Mouse (Mus musculus) ZHBTc4 (cell line): ENCODE data around the gene Ifnz.
A peak's percentile ranks its signal among the peaks of the same experiment; 100 is the strongest.
"Not testable (repeated sequence)": the region's sequence is repeated elsewhere in the genome, so short reads cannot be mapped to it uniquely, and the experiment has no call there.

Experiments used
- DNase-seq: peaks from one replicate; pipeline ENCODE4 v3.0.0-alpha.2; 2011; ENCODE audit warnings: low read depth, low spot score

Gene Ifnz

DNA sequence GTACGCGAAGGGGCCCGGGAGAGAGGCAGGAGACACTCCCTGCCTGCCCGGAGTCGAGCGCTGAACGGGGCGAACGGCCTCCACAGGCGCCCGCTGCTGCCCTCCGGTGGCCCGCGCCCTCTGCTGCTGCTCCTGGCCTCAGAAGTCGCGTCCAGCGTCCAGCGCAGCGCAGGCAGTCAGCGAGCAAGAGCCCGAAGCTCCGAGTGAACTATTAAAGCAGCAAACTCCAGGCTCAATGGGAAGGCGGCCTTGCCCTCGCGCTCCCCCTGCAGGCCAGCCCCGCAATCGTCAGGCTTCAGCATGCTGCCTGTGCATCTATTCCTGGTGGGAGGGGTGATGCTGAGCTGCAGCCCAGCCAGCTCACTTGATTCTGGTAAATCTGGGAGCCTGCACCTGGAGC lies 3.5 kb downstream of the Ifnz start, which contains the start of gene Gm13276:
Gene Gm13276 (plus strand): TSS at position 301 of the 400 bp plus-strand sequence.
- not testable (repeated sequence) for DNase-seq

DNA sequence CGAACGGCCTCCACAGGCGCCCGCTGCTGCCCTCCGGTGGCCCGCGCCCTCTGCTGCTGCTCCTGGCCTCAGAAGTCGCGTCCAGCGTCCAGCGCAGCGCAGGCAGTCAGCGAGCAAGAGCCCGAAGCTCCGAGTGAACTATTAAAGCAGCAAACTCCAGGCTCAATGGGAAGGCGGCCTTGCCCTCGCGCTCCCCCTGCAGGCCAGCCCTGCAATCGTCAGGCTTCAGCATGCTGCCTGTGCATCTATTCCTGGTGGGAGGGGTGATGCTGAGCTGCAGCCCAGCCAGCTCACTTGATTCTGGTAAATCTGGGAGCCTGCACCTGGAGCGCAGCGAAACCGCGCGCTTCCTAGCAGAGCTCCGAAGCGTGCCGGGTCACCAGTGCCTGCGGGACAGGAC lies 6.5 kb downstream of the Ifnz start, which contains the start of gene Gm13277:
Gene Gm13277 (plus strand): TSS at position 231 of the 400 bp plus-strand sequence.
- not testable (repeated sequence) for DNase-seq

DNA sequence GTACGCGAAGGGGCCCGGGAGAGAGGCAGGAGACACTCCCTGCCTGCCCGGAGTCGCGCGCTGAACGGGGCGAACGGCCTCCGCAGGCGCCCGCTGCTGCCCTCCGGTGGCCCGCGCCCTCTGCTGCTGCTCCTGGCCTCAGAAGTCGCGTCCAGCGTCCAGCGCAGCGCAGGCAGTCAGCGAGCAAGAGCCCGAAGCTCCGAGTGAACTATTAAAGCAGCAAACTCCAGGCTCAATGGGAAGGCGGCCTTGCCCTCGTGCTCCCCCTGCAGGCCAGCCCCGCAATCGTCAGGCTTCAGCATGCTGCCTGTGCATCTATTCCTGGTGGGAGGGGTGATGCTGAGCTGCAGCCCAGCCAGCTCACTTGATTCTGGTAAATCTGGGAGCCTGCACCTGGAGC lies 9.3 kb downstream of the Ifnz start, which contains the start of gene Gm13278:
Gene Gm13278 (plus strand): TSS at position 301 of the 400 bp plus-strand sequence.
- DNase-seq: not testable (repeated sequence)

DNA sequence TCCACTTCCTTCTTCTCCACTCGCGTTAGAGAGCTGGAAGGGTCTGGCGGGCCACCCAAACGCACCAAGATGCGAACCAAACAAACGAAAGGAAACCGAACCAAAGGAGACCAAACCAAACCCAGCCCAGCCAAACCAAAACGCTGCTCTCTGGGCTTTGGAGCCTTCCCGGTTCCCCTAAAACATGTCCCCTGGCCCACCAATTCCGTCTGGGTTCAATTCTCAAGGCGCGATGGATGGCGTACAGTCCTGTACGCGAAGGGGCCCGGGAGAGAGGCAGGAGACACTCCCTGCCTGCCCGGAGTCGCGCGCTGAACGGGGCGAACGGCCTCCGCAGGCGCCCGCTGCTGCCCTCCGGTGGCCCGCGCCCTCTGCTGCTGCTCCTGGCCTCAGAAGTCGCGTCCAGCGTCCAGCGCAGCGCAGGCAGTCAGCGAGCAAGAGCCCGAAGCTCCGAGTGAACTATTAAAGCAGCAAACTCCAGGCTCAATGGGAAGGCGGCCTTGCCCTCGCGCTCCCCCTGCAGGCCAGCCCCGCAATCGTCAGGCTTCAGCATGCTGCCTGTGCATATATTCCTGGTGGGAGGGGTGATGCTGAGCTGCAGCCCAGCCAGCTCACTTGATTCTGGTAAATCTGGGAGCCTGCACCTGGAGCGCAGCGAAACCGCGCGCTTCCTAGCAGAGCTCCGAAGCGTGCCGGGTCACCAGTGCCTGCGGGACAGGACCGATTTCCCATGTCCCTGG lies 12.2 kb downstream of the Ifnz start, which contains the start of gene Gm13275:
Gene Gm13275 (plus strand): TSS at position 552 of the 740 bp plus-strand sequence.
- not testable (repeated sequence) for DNase-seq

DNA sequence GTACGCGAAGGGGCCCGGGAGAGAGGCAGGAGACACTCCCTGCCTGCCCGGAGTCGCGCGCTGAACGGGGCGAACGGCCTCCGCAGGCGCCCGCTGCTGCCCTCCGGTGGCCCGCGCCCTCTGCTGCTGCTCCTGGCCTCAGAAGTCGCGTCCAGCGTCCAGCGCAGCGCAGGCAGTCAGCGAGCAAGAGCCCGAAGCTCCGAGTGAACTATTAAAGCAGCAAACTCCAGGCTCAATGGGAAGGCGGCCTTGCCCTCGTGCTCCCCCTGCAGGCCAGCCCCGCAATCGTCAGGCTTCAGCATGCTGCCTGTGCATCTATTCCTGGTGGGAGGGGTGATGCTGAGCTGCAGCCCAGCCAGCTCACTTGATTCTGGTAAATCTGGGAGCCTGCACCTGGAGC lies 15.2 kb downstream of the Ifnz start, which contains the start of gene Gm13279:
Gene Gm13279 (plus strand): TSS at position 301 of the 400 bp plus-strand sequence.
- not testable (repeated sequence) for DNase-seq

DNA sequence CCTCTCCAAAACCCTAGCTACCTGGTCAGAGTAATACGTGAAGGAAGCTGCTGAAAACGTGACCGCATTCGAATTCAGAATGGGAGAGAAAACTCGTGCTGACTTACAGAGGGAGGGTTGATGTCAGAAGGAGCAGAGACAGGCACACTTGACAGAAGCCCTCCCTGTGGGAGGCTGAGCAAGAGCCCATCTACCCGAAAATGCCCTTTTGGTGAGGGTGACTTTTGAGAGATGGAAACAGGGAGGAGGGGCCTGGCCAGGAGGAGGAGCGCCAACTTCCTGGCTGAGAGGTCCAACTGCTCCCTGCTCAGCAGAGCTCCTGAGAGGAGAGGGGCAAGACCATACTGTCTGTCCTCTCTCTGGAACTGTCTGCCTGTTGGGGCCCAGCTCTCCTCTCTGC lies 17.4 kb downstream of the Ifnz start, which contains the start of gene Gm13285:
Gene Gm13285 (plus strand): TSS at position 301 of the 400 bp plus-strand sequence.
- not testable (repeated sequence) for DNase-seq

DNA sequence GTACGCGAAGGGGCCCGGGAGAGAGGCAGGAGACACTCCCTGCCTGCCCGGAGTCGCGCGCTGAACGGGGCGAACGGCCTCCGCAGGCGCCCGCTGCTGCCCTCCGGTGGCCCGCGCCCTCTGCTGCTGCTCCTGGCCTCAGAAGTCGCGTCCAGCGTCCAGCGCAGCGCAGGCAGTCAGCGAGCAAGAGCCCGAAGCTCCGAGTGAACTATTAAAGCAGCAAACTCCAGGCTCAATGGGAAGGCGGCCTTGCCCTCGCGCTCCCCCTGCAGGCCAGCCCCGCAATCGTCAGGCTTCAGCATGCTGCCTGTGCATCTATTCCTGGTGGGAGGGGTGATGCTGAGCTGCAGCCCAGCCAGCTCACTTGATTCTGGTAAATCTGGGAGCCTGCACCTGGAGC lies 21.0 kb downstream of the Ifnz start, which contains the start of gene Gm13287:
Gene Gm13287 (plus strand): TSS at position 301 of the 400 bp plus-strand sequence.
- not testable (repeated sequence) for DNase-seq

DNA sequence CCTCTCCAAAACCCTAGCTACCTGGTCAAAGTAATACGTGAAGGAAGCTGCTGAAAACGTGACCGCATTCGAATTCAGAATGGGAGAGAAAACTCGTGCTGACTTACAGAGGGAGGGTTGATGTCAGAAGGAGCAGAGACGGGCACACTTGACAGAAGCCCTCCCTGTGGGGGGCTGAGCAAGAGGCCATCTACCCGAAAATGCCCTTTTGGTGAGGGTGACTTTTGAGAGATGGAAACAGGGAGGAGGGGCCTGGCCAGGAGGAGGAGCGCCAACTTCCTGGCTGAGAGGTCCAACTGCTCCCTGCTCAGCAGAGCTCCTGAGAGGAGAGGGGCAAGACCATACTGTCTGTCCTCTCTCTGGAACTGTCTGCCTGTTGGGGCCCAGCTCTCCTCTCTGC lies 23.3 kb downstream of the Ifnz start, which contains the start of gene Gm13288:
Gene Gm13288 (plus strand): TSS at position 301 of the 400 bp plus-strand sequence.
- not testable (repeated sequence) for DNase-seq

DNA sequence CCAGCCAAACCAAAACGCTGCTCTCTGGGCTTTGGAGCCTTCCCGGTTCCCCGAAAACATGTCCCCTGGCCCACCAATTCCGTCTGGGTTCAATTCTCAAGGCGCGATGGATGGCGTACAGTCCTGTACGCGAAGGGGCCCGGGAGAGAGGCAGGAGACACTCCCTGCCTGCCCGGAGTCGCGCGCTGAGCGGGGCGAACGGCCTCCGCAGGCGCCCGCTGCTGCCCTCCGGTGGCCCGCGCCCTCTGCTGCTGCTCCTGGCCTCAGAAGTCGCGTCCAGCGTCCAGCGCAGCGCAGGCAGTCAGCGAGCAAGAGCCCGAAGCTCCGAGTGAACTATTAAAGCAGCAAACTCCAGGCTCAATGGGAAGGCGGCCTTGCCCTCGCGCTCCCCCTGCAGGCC lies 23.8 kb downstream of the Ifnz start:
- DNase-seq: not testable (repeated sequence)

DNA sequence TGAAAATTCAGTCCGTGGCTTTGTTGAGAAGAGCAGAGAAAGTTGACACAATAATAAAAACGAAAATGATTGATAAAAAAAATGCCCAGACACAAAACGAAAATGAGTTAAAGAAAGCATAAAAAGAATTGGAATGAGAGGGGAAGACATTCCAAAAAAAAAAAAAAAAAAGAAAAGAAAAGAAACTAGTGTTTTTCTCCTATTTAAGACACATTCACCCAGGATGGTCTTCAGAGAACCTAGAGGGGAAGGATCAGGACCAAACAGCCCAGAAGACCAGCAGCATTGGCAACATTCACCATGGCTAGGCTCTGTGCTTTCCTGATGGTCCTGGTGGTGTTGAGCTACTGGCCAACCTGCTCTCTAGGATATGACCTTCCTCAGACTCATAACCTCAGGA lies 34.0 kb downstream of the Ifnz start, which contains the start of gene Ifna7:
Gene Ifna7 (plus strand): TSS at position 301 of the 400 bp plus-strand sequence.
- DNase-seq: no peak

DNA sequence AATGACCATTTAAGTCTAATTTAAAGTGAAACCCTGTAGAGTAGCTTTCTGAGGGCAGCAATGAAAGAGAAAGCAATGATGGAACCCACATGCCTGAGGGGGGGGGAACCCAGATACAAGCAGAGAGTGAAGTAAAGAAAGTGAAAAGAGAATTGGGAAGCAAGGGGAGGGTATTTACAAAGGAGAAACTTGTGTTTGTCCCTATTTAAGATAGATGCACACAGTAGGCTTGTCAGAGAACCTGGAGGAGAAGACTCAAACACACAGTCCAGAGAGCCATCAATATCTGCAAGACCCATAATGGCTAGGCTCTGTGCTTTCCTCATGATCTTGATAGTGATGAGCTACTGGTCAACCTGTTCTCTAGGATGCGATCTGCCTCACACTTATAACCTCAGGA lies 37.7 kb downstream of the Ifnz start, which contains the start of gene Ifna11:
Gene Ifna11 (plus strand): TSS at position 301 of the 400 bp plus-strand sequence.
- no peak for DNase-seq

DNA sequence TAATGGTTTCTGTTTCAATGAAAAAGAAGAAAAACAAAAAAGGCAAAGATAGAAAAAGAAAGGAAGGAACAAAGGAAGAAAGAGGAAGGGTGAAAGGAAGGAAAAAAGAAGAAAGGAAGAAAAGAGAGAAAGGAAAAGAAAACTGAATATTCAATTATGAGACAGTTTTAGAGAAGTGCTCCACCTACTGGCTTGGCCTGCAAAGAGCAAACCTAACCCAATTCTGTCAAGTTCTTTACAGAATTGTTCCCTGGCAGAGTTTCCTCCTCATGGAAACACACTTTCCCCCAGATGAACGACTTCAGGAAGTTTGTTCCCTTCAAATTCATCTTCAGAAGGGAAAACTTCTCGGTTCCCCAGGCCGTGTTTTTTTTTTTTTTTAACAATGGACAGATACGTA lies 41.1 kb downstream of the Ifnz start:
- no peak for DNase-seq

DNA sequence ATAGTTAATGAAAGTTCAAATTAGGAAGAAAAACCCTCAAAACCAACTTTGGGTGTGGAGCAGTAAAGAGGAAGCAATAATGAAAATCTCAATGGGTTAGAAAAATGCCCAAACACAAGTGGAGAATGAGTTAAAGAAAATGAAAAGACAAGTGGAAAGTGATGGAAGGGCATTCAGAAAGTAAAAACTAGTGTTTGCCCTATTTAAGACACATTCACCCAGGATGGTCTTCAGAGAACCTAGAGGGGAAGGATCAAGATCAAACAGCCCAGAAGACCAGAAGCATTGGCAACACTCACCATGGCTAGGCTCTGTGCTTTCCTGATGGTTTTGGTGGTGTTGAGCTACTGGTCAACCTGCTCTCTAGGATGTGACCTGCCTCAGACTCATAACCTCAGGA lies 45.2 kb downstream of the Ifnz start, which contains the start of gene Ifna6:
Gene Ifna6 (plus strand): TSS at position 301 of the 400 bp plus-strand sequence.
- not testable (repeated sequence) for DNase-seq

DNA sequence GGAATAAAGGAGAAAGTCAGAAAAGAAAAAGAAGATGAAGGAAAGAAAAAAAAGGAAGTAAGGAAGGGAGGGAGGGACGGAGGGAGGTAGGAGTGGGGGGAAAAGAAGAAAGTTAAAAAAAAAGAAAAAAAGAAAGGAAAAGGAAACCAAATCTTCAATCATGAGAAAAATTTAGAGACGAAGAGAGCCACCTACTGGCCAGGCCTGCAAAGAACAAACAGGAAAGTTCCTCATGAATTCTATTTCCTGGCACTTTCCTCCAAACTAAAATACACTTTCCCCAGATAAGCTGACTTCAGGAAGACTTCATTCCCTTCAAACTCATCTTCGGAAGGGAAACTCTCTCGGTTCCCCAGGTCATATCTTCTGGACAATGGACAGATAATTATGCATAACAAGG lies 48.6 kb downstream of the Ifnz start:
- peak; percentile 18 for DNase-seq
